Mouse (Mus musculus) ES-Bruce4 (cell line): ENCODE data around the gene Asna1. TPM values are rescaled to one million over a fixed set of nuclear protein-coding genes. Genes with fewer than 3 reads are reported as not detected.

ENCODE experiments used
- H3K27ac ChIP-seq: 2 replicates; pipeline ENCODE4 v1.5.1; 2012; ENCODE audit warnings: low read length, inconsistent platforms; ENCODE audit not compliant: insufficient read depth
- H3K27me3 ChIP-seq: 2 replicates; pipeline ENCODE4 v1.6.1; 2012; ENCODE audit warnings: mild to moderate bottlenecking, low read length, inconsistent platforms; ENCODE audit not compliant: control insufficient read depth, poor library complexity, insufficient read depth, severe bottlenecking
- H3K36me3 ChIP-seq: 2 replicates; pipeline ENCODE4 v1.6.1; 2012; ENCODE audit warnings: inconsistent platforms, mild to moderate bottlenecking, low read length, moderate library complexity; ENCODE audit not compliant: control insufficient read depth, poor library complexity, insufficient read depth, severe bottlenecking
- H3K4me1 ChIP-seq: one replicate; pipeline ENCODE4 v1.8.1; 2011; ENCODE audit warnings: low read length; ENCODE audit not compliant: control insufficient read depth, insufficient read depth
- H3K4me3 ChIP-seq: 2 replicates; pipeline ENCODE4 v1.5.1; 2011; ENCODE audit warnings: low read depth, mild to moderate bottlenecking, low read length
- H3K9ac ChIP-seq: 2 replicates; pipeline ENCODE4 v1.6.1; 2012; ENCODE audit warnings: low read depth, mild to moderate bottlenecking, inconsistent platforms; ENCODE audit not compliant: poor library complexity, severe bottlenecking
- H3K9me3 ChIP-seq: replicated peaks from 2 replicates; pipeline ENCODE4 v1.6.1; 2012; ENCODE audit warnings: mild to moderate bottlenecking, low read length, inconsistent platforms; ENCODE audit not compliant: control insufficient read depth, poor library complexity, insufficient read depth, severe bottlenecking
- CTCF ChIP-seq: IDR thresholded peaks from one replicate; pipeline ENCODE4 v1.8.1; 2011; ENCODE audit warnings: low read depth, low read length
- EP300 ChIP-seq: IDR thresholded peaks from 2 replicates; pipeline ENCODE4 v1.6.1; 2011; ENCODE audit warnings: low read depth, low read length; ENCODE audit not compliant: insufficient read depth
- POLR2A ChIP-seq: IDR thresholded peaks from one replicate; pipeline ENCODE4 v1.8.1; 2011; ENCODE audit warnings: low read length; ENCODE audit not compliant: insufficient read depth
- polyA plus RNA-seq: library from polyadenylated mRNA; stranded (reverse); fragments of >200 nt; gene quantifications from 2 replicates; pipeline ENCODE4 v1.2.4, GENCODE M21; 2011; ENCODE audit warnings: low read depth; ENCODE audit not compliant: missing spikeins, insufficient read depth, insufficient read length

The Asna1 gene
- polyA plus RNA-seq, 1 experiment, result 171 TPM

DNA sequence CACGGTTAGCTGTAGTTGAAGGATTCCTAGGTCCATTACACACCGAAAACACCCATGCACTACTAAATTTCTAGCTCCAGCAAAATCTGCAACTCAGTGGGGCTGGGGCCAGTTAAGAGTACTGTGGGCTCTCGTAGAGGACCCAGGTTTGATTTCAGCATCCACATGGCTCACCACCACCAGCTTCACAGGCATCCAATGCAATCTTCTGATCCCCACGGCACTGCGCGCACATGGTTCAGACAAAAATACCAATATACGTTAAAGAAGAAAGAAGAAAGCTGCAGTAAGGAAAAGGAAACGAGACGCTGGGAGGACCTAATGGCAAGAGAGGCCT is 11.3 kb upstream of the Asna1 start:
- TF ChIP-seq CTCF (no peak), POLR2A (no peak), EP300 (no peak)
- Histone ChIP-seq H3K36me3 (peaks cover 31% of the 10 kb centered on the region), H3K27me3 (no peaks in the 10 kb centered on the region)

GRCm38 (mm10) chr8:85035728-85036310 is 10.7 kb upstream of the Asna1 start:
- no peaks in the 10 kb centered on the region for H3K9me3 ChIP-seq
- H3K4me1 ChIP-seq, result no peaks in the 10 kb centered on the region
- H3K4me3 ChIP-seq, result peak overlapping the region; percentile 98
- no peak for TF ChIP-seq POLR2A
- TF ChIP-seq CTCF, result no peak
- TF ChIP-seq EP300, result no peak
- H3K27ac ChIP-seq, result peak overlapping the region; percentile 78
- H3K36me3 ChIP-seq, result peaks cover 30% of the 10 kb centered on the region
- H3K27me3 ChIP-seq, result no peaks in the 10 kb centered on the region
- H3K9ac ChIP-seq, result peak overlapping the region; percentile 99

More for the DNA sequence above, 11.3 kb upstream of the Asna1 start:
- Histone ChIP-seq H3K4me3 (peak overlapping the region; percentile 98), H3K9ac (peak overlapping the region; percentile 99), H3K9me3 (no peaks in the 10 kb centered on the region), H3K4me1 (no peaks in the 10 kb centered on the region), H3K27ac (peak overlapping the region; percentile 78)

DNA sequence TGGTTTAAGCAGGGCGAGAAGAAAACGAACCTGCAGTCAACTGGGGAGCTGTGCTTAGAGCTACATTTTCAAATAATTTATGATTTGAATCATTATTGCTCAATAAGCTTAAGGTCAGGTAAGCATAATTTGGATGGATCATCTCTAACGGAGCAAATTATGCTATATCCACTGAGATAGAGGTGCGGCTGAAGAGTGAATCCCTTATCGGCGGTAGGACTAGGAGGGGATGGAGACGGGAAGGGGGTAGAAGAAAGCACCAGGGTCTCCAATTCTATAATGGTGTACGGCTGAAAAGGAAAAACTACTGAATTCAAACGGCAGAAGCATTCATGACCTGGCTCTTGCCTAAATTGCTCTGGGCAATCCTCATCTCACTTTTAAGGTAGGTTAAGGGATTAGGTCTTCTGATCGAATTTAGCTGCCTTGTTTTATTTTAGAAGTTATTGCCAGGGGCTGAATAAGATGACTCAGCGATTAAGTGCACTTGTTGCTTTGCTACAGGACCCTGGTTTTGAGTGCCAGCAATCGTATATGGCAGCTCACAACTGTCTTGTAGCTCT is 10.2 kb upstream of the Asna1 start:
- no peaks in the 10 kb centered on the region for H3K27me3 ChIP-seq
- peak overlapping the region; percentile 99 for H3K9ac ChIP-seq
- H3K36me3 ChIP-seq, result peaks cover 29% of the 10 kb centered on the region
- TF ChIP-seq POLR2A (no peak), EP300 (no peak), CTCF (no peak)
- no peaks in the 10 kb centered on the region for H3K9me3 ChIP-seq
- no peaks in the 10 kb centered on the region for H3K4me1 ChIP-seq
- H3K27ac ChIP-seq, result peak overlapping the region; percentile 78
- H3K4me3 ChIP-seq, result peak overlapping the region; percentile 98

DNA sequence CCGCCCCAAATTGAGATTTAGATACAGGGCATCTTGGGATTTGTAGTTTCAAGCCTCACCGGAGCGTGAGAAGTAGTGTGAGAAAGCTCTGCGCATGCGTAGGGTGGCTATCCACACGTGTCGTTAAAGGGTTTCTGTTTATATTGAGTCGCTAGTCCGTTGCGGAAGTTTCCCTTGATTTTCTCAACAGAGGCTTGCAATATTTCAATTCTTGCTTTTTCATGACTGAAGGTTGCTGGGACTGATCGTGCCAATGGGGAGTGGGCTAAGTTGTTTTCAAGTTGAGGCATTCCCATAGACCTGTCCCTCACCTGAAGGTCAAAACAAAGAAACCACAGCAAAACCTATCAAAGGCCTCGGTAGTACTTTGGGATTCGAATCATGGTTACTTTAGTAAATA is 9.7 kb upstream of the Asna1 start:
- Histone ChIP-seq H3K27me3 (no peaks in the 10 kb centered on the region), H3K4me1 (no peaks in the 10 kb centered on the region), H3K9me3 (no peaks in the 10 kb centered on the region), H3K36me3 (peaks cover 29% of the 10 kb centered on the region), H3K9ac (peak overlapping the region; percentile 99), H3K4me3 (peak overlapping the region; percentile 85), H3K27ac (peak overlapping the region; percentile 78)
- TF ChIP-seq CTCF (no peak), EP300 (no peak), POLR2A (no peak)

GRCm38 (mm10) chr8:85033867-85034266 is 8.8 kb upstream of the Asna1 start:
- Histone ChIP-seq H3K4me3 (peak overlapping the region; percentile 52; the same call in 1 of the 2 replicates), H3K27me3 (no peaks in the 10 kb centered on the region), H3K36me3 (peaks cover 37% of the 10 kb centered on the region), H3K9ac (peak overlapping the region; percentile 99), H3K27ac (peak overlapping the region; percentile 84), H3K4me1 (no peaks in the 10 kb centered on the region), H3K9me3 (no peaks in the 10 kb centered on the region)
- TF ChIP-seq EP300, result no peak
- no peak for TF ChIP-seq POLR2A
- TF ChIP-seq CTCF, result no peak

DNA sequence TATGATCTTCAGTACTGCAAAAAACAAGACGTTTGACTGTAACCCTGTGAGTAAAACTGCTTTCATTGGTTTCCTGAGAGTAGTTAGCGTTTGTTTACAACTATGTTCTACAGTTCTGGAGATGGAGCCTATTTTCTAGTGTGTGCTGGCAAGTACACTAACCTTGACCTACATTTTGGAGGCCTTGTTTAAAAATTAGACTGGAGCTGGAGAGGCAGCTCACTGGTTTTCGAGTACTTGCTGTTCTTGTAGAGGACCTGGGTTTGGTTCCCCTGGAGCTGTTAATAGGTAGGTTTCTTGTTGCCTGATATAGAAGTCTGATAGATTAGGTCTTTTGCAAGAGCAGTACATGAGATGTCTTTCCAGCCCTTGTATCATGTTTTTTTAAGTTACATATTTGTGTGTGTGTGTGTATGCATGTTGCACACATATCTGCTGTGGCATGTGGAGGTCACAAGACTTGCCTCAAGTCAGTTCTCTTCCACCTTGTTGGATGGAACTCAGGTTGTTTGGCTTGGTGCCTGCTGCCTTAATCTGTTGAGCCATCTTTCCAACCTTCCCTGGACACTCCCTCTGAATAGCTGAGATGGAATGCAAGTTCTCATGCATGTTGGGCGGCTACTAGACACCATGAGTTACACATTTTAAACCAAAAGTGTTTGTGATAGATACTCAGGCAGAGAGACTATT is 7.7 kb upstream of the Asna1 start:
- Histone ChIP-seq H3K27ac (peak overlapping the region; percentile 42; the same call in 1 of the 2 replicates), H3K9ac (no peak overlapping the region), H3K4me1 (no peaks in the 10 kb centered on the region), H3K4me3 (no peak overlapping the region), H3K9me3 (no peaks in the 10 kb centered on the region), H3K27me3 (no peaks in the 10 kb centered on the region), H3K36me3 (peaks cover 42% of the 10 kb centered on the region)
- TF ChIP-seq CTCF (no peak), POLR2A (no peak), EP300 (no peak)
